Comparison of ENCODE assay signal across 25 mouse cellular contexts in the genomic region with DNA sequence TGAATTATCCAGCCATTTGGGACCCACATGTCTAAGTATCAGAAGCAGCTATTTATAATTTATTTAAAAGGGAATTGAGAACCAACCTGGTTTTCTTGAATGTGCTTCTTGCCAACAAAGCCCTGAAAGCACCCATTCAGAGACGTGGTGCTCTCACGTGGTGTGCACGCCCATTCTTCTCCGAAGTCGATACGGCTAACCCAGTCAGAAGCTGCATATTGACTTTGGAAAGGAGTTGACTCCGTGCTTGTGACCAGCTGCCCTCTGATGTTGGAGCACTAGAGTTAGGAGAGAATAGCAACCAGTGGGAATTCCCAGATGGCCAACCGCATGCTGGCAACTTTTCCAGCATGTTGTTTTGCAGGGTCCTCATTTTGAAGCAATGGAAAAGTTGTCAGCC.
"Had no signal": no experiment of that assay in that cellular context is flagged by ENCODE, and none has a peak within 500 bp of the region (broad histone marks: within the 10 kb centered on the region; RNA-seq: fewer than 3 reads in every experiment).

No protein-coding gene starts in this region.

- H3K27me3 ChIP-seq: heart, embryonic 13.5 days; heart, embryonic 15.5 days; hindbrain, embryonic 13.5 days; hindbrain, embryonic 15.5 days; kidney, embryonic 15.5 days had no signal

- H3K36me3 ChIP-seq: heart, embryonic 13.5 days; heart, embryonic 15.5 days; hindbrain, embryonic 13.5 days; hindbrain, embryonic 15.5 days; kidney, embryonic 15.5 days had no signal

- H3K4me2 ChIP-seq: heart, embryonic 11.5 days; heart, embryonic 13.5 days; heart, embryonic 15.5 days; hindbrain, embryonic 13.5 days; hindbrain, embryonic 15.5 days; kidney, embryonic 15.5 days had no signal

- H3K9me3 ChIP-seq: heart, embryonic 13.5 days; heart, embryonic 15.5 days; hindbrain, embryonic 13.5 days; hindbrain, embryonic 15.5 days; kidney, embryonic 15.5 days had no signal

- DNase-seq: forebrain, postnatal 0 days; gastrocnemius, postnatal 14 days; gastrocnemius, postnatal 36 days; heart, adult 2 months; heart, postnatal 14 days; heart, postnatal 36 days; kidney, adult 11 months; kidney, adult 2 months; kidney, adult 9 months; kidney, postnatal 14 days; kidney, postnatal 36 days; layer of hippocampus, adult 9-11 months; layer of hippocampus, postnatal 36 days; left cerebral cortex, postnatal 4 days; liver had no signal

- H3K4me1 ChIP-seq: heart, embryonic 13.5 days; heart, embryonic 15.5 days; hindbrain, embryonic 15.5 days had no signal

- ATAC-seq: forebrain, postnatal 0 days; hindbrain, postnatal 0 days; intestine, embryonic 16.5 days had no signal

- H3K4me3 ChIP-seq: heart, adult 2 months; heart, embryonic 13.5 days; heart, embryonic 15.5 days; hindbrain, embryonic 13.5 days; hindbrain, embryonic 15.5 days; kidney, embryonic 15.5 days had no signal

- H3K27ac ChIP-seq: heart, adult 2 months; heart, embryonic 13.5 days; heart, embryonic 15.5 days; hindbrain, embryonic 13.5 days; hindbrain, embryonic 15.5 days; hindbrain, postnatal 0 days; kidney, embryonic 15.5 days; kidney, postnatal 0 days; liver, embryonic 14.5 days had no signal

- H3K9ac ChIP-seq: forebrain, postnatal 0 days; heart, embryonic 13.5 days; heart, embryonic 15.5 days; hindbrain, embryonic 13.5 days; hindbrain, embryonic 15.5 days; kidney, embryonic 15.5 days; liver, embryonic 14.5 days had no signal
